Mouse (Mus musculus) CD4-positive helper T cell, adult 2 months (primary cell): Measurements from ENCODE around the gene Chkb.
A peak's percentile ranks its signal among the peaks of the same experiment; 100 is the strongest.

Experiments
- DNase-seq: peaks from one replicate; pipeline ENCODE4 v3.0.0-alpha.2; 2012; ENCODE audit warnings: low read depth, missing footprints, low spot score

The Chkb gene

DNA sequence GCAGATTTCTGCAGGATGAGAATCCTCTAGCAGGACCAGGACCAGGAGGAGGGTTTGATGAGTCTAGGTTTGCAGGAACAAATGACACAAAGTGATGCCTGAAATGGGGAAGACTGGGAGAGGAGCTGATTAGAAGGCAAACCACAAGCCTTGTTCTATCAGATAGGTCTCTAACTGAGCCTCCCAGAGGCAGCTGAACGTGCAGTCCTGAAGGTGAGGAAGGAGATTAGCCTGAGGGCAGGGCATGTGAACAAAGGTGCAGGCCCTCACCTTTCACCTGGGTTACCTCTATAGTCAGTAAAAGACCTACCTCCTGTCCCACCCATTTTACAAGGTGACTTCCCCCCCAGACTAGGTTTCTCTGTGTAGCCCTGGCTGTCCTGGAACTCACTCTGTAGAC lies 30.0 kb downstream of the Chkb start:
- DNase-seq = no peak

DNA sequence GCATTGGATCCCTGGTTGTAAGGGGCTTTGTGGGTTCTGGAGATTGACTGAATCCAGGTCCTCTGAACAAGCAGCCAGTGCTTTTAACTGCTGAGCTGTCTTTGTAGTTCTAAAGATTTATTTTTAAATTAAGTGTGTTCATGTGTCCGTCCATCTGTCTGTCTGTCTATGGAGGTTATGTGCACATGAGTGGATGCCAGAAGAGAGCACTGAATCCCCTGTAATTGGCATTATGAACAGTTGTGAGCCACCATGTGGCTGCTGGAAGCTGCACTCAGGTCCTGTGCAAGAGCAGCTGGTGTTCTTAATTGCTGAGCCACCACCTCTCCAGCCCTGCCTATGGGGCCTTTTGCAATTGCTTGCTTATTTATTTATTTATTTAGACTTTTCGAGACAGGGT lies 31.6 kb downstream of the Chkb start:
- DNase-seq = no peak

DNA sequence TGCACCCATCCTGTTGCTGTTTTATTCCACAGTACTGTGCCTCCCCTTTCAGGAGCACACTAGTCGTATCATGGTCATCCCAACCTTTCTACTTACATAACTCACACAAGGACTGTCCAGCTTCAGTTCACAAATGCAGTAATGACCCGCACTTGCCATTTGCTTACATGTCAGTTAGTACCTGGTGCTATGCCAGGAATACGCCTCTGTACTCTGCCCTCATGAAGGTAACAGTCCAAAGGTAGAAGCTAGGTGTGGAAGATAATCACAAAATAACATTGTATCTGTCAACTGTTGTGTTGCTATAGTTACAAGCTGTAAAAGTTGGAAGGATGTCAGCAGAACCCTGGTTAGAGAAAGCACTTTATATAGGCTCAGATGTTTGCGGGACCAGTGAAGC lies 32.8 kb downstream of the Chkb start:
- no peak for DNase-seq

DNA sequence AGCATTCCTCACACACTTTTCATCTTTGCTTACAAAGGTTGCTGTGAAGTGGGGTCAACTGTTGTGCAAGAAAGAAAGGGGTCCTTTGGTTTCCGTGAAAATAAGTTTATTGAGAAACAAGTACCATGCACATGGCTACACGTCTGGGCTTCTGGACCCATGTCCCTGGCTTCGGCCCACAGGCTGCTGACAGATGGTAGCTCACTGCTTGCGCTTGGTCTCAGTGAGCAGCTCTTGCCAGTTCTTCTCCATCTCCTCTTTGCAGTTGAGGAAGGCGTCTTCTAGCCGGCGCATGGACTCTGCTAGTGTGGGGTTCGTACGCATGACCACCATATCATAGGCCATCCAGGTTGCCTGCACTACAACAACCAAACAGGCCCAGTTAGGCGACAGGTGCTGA lies 39.6 kb downstream of the Chkb start:
- no peak for DNase-seq

DNA sequence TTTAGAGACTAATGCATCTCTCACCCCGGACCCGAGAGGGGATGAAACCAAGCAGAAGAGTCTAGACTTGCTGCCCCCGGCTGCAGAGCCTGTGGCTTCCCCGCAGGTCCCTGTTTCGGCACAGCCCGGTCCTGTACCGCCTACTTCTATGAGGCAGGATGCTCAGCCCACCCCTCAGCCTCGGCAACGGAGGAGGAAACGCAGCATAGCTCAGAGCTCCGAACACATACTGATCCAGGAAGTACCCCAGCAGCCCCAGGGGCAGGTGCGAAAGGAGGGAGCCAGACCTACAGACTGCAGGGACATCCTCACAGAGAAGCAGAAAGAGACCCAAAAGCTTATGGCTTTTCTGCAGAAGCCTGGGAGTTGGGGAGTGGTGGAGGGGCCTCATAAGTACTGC lies 42.6 kb downstream of the Chkb start:
- DNase-seq = peak; percentile 34

DNA sequence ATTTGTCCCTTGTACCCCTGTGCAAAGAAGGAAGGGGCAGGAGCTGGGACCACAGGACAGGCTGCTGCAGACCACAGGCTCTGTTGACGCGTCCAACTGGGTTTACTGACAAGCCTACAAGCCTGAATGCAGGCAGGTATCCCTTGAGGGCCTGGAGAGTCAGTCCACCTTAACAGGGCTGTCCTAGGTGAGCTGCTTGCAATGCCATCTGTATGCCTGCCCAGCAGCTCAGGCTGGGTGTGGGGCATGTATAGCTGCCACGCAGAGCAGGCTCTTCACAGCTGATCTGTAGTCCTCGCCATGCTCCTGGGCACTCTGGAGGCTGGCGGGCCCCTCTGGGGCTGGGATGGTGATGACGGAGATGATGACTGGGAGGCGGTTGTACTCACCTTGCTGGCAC lies 45.1 kb downstream of the Chkb start, which contains the start of gene Klhdc7b:
TSS of gene Klhdc7b (plus strand) at position 301 of the 400 bp plus-strand sequence.
- DNase-seq = no peak

DNA sequence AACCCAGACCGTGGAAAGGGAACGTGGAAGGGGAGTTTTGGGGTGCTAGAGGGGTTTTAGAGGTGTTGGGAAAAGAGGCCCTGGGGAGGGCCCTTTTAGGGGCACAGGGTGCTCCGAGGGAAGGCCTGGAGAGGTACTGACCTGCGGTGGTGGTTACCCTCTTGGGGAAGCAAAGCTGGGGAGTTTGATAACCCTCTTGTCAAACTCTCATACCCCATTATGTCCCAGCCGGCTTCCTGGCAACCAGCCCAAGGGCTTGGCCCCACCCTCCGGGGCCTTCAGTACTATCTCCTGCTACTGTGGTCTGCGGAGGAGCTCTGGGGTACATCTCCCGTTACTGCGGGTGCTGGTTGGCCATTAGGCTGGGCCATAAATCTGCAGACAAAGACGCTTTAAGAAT lies 50.3 kb downstream of the Chkb start:
- DNase-seq = no peak

DNA sequence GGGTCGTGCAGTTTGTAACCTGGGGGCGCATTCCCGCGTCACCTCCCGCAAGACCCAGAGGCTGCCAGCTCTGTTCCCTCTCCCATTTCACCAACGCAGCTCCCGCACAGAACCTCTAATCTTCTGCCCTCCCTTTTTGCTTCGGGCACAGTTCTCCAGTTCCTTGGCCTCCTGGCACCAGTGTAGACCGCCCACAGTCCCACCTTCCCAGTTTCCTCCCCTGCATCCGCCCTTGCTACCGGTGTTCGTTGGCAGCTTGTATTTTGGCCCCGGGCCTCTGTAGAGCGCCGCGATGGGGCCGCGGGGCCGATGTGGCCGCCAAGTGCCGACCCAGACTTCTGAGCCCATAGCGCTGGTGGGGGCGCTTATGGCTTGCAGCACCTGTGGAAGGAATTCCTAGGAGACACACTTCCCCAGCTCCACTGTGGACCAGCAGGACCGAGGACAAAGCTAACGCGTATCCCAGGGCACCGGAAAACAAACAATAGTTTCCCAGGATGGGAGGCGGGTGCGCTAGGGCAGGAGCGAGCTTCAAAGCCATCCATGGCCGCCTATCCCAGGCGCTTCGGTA lies 50.8 kb downstream of the Chkb start, which contains the start of gene Odf3b:
TSS of gene Odf3b (minus strand) at position 452 of the 571 bp plus-strand sequence.
- DNase-seq = no peak

DNA sequence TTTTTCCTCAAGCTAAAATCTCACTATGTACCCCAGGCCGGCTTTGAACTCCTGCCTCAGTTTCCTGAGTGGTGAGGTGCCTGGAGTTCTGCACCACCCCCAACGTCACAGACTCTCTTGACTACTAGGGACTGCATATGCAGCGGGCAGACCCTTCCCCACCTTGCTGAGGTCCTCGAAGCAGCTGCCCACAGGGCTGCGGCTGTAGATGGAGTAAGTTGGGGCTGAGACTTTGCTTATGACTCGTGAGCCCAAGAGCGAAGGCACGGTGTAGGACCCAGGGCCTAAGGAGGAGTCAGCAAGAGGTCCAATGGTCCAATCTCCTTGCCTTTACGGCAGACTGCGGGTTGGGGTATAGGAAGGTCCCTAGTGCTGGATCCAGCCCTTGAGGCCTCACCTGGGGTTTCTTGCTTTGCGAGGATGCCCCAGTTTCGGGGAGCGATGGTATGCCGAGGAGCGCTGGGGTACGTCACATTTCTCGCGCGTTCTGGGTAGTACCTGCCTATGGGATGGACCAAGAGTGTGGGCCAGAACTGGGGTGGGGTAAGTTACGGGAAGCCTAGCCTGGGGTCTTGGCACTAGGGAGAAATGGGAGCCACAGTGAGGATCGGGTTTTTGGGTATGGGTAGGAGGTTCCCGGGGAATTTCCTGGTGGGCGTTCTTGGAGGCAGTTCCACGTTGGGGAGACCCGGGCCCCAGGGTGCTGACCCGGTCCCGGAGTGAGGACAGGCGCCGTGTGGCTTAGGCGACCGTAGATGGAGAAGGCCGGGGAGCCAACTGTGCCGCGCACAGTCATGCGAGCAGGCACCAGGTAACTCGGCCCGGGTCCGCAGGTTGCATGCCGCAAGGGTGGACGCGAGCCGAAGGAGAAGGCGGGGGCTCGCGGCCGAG lies 51.5 kb downstream of the Chkb start:
- no peak for DNase-seq

DNA sequence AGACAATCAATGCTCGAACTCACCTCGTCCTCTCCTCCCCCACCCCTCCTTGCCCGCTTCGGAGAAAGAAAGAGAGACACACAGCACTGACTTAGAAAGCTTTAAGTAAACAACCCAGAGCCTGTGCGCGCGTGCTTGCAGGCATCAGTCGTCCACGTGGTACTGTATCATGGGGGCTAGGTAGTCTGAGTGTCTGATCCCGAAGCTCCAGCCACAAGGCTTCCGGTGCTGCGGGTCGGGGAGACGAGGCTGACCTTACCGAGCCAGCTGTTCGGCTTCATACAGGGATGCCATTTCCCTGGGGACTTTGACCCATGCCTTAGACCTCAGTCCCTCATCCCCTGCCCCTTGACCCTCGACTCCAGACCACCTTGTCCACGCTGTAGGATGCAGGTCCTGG lies 52.3 kb downstream of the Chkb start:
- DNase-seq = no peak

DNA sequence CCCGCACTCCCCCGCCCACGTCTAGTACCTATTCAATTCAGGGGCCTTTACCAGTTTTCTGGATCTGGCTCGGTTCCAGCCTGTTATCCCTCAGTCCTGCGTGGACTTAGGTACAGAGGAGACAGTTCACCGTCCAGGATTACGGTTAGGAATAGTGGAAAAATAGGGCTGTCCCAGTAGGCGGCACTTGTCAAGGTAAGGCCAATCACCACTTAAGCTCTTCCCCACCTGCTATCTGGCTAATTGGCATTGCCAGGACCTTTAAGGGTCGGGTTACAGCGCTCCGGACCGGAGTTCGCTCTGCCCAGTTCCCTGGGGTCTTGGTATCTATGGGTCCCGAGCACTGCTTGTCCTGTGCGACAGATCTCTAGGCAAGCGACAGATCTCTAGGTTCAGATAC lies 52.8 kb downstream of the Chkb start, which contains the start of gene Tymp:
TSS of gene Tymp (minus strand) at position 83 of the 400 bp plus-strand sequence.
- no peak for DNase-seq
